Mouse (Mus musculus): ENCODE measurements around the gene P2ry10b. TPM values are rescaled to one million over a fixed set of nuclear protein-coding genes. Genes with fewer than 3 reads are reported as not detected.

The P2ry10b gene
- 0.28 and 0.83 TPM in 2 replicates for polyA plus RNA-seq (2015; fragmentation: Nextera tagmentation; extraction: Ambion mirVana)

DNA sequence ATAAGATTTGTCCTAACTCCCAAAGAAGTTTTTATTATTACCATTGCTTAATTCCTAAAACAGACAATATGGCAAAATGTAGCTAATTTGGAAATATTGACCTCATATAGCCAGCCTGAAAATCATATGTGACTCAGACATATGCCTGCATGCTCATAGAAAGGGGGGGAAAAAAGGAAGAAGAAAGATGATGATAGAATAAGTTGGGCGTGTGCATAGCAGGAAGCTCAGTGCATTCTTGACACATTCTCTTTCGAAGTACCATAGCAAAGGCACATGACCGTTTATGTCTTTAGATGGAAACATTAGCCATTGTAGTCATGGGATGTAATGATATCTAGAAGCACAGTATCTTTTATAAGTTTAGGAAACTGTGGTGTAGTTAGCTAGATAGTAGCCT is at the start of gene P2ry10b:
Gene P2ry10b (plus strand): TSS at position 247 of the 400 bp plus-strand sequence.
- no peaks in the 10 kb centered on the region for H3K36me3 ChIP-seq
- no peaks in the 10 kb centered on the region for H3K4me1 ChIP-seq
- WGBS: 94% methylated on average over 3 of the region's 3 CpGs
- H3K27me3 ChIP-seq (replicated peaks): no peaks in the 10 kb centered on the region
- no peak within 1 kb of the TSS for H3K4me2 ChIP-seq
- no peak within 1 kb of the TSS for H3K27ac ChIP-seq (replicated peaks)
- no peak for ATAC-seq (ENCODE audit: low FRiP score)
- H3K4me3 ChIP-seq (replicated peaks): no peak within 1 kb of the TSS
- no peaks in the 10 kb centered on the region for H3K9me3 ChIP-seq (replicated peaks)
- H3K9ac ChIP-seq (replicated peaks): no peak within 1 kb of the TSS

DNA sequence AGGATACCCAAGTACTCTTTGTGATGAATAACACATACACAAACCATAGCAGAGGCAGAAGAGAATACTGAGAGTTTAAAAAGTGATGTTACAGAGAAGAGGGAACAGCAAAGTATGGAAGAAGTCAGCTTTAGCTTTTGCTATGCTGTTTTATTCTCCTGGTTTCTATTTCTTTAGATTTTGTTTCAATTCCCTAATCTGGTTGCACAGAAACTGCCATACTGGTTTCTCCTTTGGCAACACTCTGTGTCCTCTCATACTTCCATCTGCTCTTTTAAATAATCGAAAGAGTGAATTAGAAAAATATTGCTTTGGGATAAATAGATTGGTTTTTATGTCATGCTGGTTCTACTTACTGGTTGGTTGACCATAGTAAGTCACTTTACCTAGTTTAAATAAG is 32.4 kb upstream of the P2ry10b start:
- H3K4me2 ChIP-seq: no peak overlapping the region
- H3K9ac ChIP-seq (replicated peaks): no peak overlapping the region
- no peak overlapping the region for H3K27ac ChIP-seq (replicated peaks)
- no peaks in the 10 kb centered on the region for H3K27me3 ChIP-seq (replicated peaks)
- WGBS: 92% methylated on average over 1 of the region's 1 CpGs
- H3K9me3 ChIP-seq (replicated peaks): no peaks in the 10 kb centered on the region
- H3K4me1 ChIP-seq: no peaks in the 10 kb centered on the region
- no peaks in the 10 kb centered on the region for H3K36me3 ChIP-seq
- no peak overlapping the region for H3K4me3 ChIP-seq (replicated peaks)
- ATAC-seq (ENCODE audit: low FRiP score): no peak

DNA sequence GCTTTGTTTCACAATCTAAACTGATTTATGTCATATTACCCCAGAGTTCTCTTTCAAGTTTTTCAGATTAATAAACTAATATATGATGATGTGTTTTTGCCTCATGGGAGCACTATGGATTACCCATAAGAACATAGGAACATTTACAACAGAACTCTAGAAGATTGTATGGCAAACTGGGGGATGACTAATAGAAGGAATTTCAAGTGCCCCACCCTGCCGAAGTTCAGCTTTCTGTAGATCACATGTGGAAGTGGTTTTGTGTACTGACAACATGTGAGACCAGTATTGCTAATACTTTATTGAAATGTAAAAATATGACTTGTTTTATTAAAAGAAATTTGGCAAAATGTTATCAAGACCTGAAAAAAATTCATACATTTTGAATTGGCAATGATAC is 31.7 kb upstream of the P2ry10b start:
- Histone ChIP-seq H3K4me2 (no peak overlapping the region), H3K27ac (replicated peaks) (no peak overlapping the region), H3K4me1 (no peaks in the 10 kb centered on the region), H3K27me3 (replicated peaks) (no peaks in the 10 kb centered on the region), H3K4me3 (replicated peaks) (no peak overlapping the region), H3K36me3 (no peaks in the 10 kb centered on the region), H3K9me3 (replicated peaks) (no peaks in the 10 kb centered on the region), H3K9ac (replicated peaks) (no peak overlapping the region)
- 83% methylated on average over 1 of the region's 1 CpGs for WGBS
- no peak for ATAC-seq (ENCODE audit: low FRiP score)

DNA sequence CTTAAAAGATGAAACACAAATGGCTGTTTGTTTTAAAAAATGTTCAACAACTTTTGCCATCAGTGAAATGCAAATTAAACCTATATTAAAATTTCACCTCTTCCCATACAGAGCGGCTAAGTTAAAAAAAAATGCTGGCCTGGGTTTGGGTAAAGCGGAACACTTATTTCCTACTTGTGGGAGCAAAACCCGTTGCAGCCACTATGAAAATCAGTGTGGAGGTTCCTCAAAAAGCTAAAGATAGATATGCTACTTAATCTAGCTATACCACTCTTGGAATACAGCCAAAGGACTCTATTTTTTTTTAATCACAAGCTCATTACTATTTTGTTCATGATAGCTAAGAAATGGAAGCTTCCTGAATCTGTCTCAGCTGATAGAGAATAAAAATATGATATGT is 5.5 kb upstream of the P2ry10b start:
- H3K27me3 ChIP-seq (replicated peaks): no peaks in the 10 kb centered on the region
- H3K9me3 ChIP-seq (replicated peaks): no peaks in the 10 kb centered on the region
- H3K27ac ChIP-seq (replicated peaks): no peak overlapping the region
- no peak for ATAC-seq (ENCODE audit: low FRiP score)
- H3K4me1 ChIP-seq: no peaks in the 10 kb centered on the region
- no peaks in the 10 kb centered on the region for H3K36me3 ChIP-seq
- no peak overlapping the region for H3K4me3 ChIP-seq (replicated peaks)
- no peak overlapping the region for H3K9ac ChIP-seq (replicated peaks)
- no peak overlapping the region for H3K4me2 ChIP-seq
- 87% methylated on average over 3 of the region's 3 CpGs for WGBS

DNA sequence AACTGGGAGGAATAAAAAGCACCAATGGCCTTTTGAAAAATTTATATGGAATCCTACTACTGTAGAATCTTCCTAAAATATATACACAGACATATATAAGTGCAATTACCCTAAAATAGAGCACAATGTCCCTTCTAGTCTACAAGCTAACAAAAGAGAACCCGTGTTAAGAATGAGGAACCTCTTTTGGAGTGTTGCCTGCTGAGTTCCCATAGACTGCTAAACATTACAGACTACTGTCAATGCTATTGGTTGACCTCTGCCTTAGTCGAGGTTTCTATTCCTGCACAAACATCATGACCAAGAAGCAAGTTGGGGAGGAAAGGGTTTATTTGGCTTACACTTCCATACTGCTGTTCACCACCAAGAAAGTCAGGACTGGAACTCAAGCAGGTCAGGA is 4.8 kb upstream of the P2ry10b start:
- Histone ChIP-seq H3K27me3 (replicated peaks) (no peaks in the 10 kb centered on the region), H3K4me1 (no peaks in the 10 kb centered on the region), H3K36me3 (no peaks in the 10 kb centered on the region), H3K4me3 (replicated peaks) (no peak overlapping the region), H3K27ac (replicated peaks) (no peak overlapping the region), H3K9me3 (replicated peaks) (no peaks in the 10 kb centered on the region), H3K9ac (replicated peaks) (no peak overlapping the region), H3K4me2 (no peak overlapping the region)
- 66% methylated on average over 2 of the region's 2 CpGs for WGBS
- ATAC-seq (ENCODE audit: low FRiP score): no peak

DNA sequence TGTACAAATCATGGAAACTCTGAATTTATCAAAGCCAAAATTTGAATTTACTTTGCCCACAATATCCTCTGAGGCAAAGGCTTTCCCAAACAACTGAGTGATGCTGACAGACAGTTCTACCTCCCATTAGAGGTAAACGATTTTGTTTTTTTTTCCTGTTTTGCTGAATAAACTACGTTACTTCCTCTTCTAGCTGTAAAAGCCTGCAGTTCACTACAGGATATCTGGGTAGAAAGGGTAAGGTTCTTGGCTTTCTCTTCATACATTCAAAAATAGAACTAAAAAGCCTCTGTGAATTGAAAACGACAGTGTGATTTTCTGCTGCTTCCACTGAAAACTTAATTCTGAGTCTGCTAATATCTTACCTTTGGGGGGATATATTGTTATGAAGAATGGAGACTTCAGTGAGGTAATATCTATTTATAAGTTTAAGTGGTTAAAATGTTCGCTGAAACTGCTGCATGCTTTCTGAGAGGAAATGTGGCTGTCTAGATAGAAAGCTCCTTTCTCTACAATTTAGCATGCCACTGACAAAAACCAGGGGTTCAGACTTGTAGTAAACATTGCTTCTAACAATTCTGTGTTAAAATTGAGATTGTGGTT is 765 bp downstream of the P2ry10b start:
- ATAC-seq (ENCODE audit: low FRiP score): no peak
- H3K27me3 ChIP-seq (replicated peaks): no peaks in the 10 kb centered on the region
- H3K4me2 ChIP-seq: no peak overlapping the region
- no peaks in the 10 kb centered on the region for H3K36me3 ChIP-seq
- H3K4me1 ChIP-seq: no peaks in the 10 kb centered on the region
- no peaks in the 10 kb centered on the region for H3K9me3 ChIP-seq (replicated peaks)
- H3K4me3 ChIP-seq (replicated peaks): no peak overlapping the region
- no peak overlapping the region for H3K9ac ChIP-seq (replicated peaks)
- WGBS: 73% methylated on average over 4 of the region's 4 CpGs
- H3K27ac ChIP-seq (replicated peaks): no peak overlapping the region

DNA sequence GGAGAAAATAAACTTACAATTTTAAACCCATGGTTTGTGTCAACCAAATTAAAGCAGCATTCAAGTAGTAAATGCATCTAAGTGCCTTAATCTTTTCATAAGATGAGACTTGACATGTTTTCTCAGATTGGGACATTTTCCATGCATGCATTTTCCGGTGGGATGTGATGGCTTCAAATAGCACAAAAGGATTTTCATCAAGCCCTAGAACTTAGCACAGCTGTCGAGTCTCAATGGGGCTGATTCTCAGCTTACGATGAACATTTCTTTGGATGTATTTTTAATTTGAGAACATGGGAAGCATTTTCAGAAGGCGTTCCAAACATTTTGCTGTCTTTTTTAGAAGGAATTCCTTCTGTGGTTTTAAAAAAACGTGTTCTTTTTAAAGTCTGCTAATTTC is 1.3 kb downstream of the P2ry10b start:
- no peaks in the 10 kb centered on the region for H3K9me3 ChIP-seq (replicated peaks)
- no peak overlapping the region for H3K4me2 ChIP-seq
- no peak overlapping the region for H3K9ac ChIP-seq (replicated peaks)
- no peaks in the 10 kb centered on the region for H3K36me3 ChIP-seq
- no peaks in the 10 kb centered on the region for H3K27me3 ChIP-seq (replicated peaks)
- WGBS: 59% methylated on average over 5 of the region's 5 CpGs
- H3K27ac ChIP-seq (replicated peaks): no peak overlapping the region
- H3K4me3 ChIP-seq (replicated peaks): no peak overlapping the region
- H3K4me1 ChIP-seq: no peaks in the 10 kb centered on the region
- ATAC-seq (ENCODE audit: low FRiP score): no peak

DNA sequence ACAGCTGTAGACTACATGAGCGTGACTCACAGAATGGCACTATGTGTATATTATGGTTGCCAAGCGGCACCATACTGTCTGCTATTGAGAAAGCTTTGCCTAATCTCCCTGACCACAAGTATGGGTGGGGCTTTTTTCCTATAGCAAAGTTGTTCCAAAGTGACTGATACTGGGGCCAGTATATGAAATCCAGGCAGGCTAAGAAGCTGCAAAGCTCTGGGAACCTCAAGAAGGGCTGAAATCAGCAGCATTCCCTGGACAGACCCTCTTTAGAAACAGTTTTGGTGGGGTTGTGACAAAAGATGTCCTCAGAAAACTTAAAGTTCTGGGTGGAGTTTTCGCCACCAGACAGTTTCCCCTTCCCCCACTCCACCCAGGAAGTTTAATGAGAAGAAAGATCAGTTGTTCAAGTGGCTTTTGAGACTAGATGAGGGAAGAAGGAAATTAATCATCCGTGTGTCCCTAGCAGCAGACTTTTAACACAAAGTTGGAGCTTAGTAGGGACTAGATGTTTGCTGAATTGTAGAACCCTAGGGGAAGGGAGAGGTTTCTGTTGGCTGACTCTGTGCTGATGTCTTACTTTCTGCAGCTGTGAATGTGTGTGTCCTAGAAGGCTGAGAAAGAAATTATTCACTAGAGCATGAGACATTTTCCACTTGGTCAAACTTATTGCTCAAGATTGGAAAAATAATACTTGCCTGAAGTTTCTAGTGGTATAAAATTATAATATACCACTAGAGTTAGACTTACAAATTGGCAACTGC is 2.2 kb downstream of the P2ry10b start:
- H3K9ac ChIP-seq (replicated peaks): no peak overlapping the region
- ATAC-seq (ENCODE audit: low FRiP score): no peak
- WGBS: 67% methylated on average over 4 of the region's 4 CpGs
- H3K4me1 ChIP-seq: no peaks in the 10 kb centered on the region
- no peak overlapping the region for H3K4me3 ChIP-seq (replicated peaks)
- no peaks in the 10 kb centered on the region for H3K36me3 ChIP-seq
- H3K27me3 ChIP-seq (replicated peaks): no peaks in the 10 kb centered on the region
- no peak overlapping the region for H3K4me2 ChIP-seq
- no peaks in the 10 kb centered on the region for H3K9me3 ChIP-seq (replicated peaks)
- no peak overlapping the region for H3K27ac ChIP-seq (replicated peaks)

DNA sequence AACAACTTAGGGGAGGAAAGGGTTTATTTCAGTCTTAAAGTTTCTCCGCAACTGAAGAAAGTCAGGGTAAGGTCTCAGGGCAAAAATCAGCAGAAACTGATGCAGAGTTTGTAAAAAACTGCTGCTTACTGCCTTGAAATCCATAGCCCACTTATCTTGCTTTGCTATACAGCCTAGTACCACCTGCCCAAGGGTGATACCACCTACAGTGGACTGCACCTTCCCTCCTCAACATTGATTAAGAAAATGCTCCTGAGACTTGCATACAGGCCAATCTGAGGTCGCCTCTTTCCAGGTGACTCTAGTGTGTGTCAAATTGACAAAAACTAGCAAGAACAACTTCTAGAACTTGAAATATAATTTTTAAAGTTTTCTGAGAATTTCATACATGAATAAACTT is 7.3 kb downstream of the P2ry10b start:
- Histone ChIP-seq H3K36me3 (no peaks in the 10 kb centered on the region), H3K27ac (replicated peaks) (no peak overlapping the region), H3K9me3 (replicated peaks) (no peaks in the 10 kb centered on the region), H3K4me3 (replicated peaks) (no peak overlapping the region), H3K4me2 (no peak overlapping the region), H3K27me3 (replicated peaks) (no peaks in the 10 kb centered on the region), H3K4me1 (no peaks in the 10 kb centered on the region), H3K9ac (replicated peaks) (no peak overlapping the region)
- no peak for ATAC-seq (ENCODE audit: low FRiP score)
- WGBS: 79% methylated on average over 2 of the region's 2 CpGs

DNA sequence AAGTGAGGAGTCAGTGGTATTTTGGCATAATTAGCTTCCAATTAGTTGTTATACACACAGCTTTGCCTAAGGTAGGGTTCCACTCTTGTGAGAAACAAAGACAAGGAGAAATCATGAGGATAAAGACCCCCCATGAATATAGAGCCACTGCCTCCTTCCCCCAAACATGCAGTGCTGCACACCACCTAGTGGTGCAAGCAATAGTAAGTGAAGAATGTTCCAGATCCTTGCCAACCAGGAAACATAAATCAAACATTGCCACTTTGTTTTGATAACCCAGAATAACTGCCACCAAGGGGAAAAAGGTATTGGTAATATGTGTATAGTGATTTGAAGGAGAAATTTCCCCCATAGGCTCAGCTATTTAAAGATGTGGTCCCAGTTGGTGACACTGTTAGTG is 11.8 kb downstream of the P2ry10b start:
- no peak overlapping the region for H3K9ac ChIP-seq (replicated peaks)
- H3K27me3 ChIP-seq (replicated peaks): no peaks in the 10 kb centered on the region
- H3K4me2 ChIP-seq: no peak overlapping the region
- ATAC-seq (ENCODE audit: low FRiP score): no peak
- H3K9me3 ChIP-seq (replicated peaks): no peaks in the 10 kb centered on the region
- H3K36me3 ChIP-seq: no peaks in the 10 kb centered on the region
- no peak overlapping the region for H3K4me3 ChIP-seq (replicated peaks)
- H3K4me1 ChIP-seq: no peaks in the 10 kb centered on the region
- no peak overlapping the region for H3K27ac ChIP-seq (replicated peaks)

DNA sequence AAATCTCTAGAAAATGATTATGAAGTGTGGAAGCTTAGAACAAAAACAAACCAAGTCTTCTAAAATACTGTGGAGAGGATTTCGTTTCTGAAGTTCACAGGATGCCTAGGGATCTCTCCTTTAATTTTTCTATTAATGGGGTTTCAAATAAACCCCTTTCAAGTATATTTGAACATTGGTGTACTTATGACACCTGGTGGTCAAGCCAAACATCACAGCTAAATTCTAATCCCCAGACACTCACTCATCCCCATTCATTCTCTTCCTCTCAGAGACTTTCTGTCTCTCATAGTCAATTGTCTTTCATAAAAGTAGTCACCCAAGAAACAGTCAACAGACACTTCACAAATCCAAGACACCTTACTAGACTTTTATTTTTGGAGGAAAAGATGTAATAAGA is 19.6 kb downstream of the P2ry10b start:
- Histone ChIP-seq H3K4me2 (no peak overlapping the region), H3K27ac (replicated peaks) (no peak overlapping the region), H3K27me3 (replicated peaks) (no peaks in the 10 kb centered on the region), H3K36me3 (no peaks in the 10 kb centered on the region), H3K9me3 (replicated peaks) (no peaks in the 10 kb centered on the region), H3K4me3 (replicated peaks) (no peak overlapping the region), H3K9ac (replicated peaks) (no peak overlapping the region), H3K4me1 (no peaks in the 10 kb centered on the region)
- ATAC-seq (ENCODE audit: low FRiP score): no peak
- WGBS: 15% methylated on average over 1 of the region's 1 CpGs

DNA sequence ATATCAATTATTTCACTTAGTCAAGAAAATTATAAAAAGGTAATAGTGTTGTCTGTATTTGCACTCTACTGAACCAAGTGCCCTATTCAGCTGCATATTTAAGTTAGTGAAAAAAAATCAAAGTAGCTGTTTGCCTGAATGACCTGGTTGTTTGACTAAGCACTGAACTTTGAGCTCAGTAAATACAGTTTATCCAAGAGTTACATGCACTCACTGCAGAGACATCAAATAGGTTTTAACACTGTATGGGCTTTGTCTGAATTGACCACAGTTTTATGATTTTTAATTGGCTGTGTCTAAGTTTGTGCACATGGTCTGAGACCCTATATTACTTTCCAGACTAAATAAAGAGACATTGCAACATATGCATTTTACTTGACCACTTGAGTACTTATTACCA is 20.4 kb downstream of the P2ry10b start:
- Histone ChIP-seq H3K4me2 (no peak overlapping the region), H3K4me1 (no peaks in the 10 kb centered on the region), H3K9me3 (replicated peaks) (no peaks in the 10 kb centered on the region), H3K9ac (replicated peaks) (no peak overlapping the region), H3K4me3 (replicated peaks) (no peak overlapping the region), H3K27me3 (replicated peaks) (no peaks in the 10 kb centered on the region), H3K36me3 (no peaks in the 10 kb centered on the region), H3K27ac (replicated peaks) (no peak overlapping the region)
- no peak for ATAC-seq (ENCODE audit: low FRiP score)

Measured in neural tube, embryonic 15.5 days (tissue).